Mouse (Mus musculus): ENCODE results near the gene Parp14. TPM values are rescaled to one million over a fixed set of nuclear protein-coding genes. Genes with fewer than 3 reads are reported as not detected.
A peak's percentile ranks its signal among the peaks of the same experiment; 100 is the strongest.

The Parp14 gene
- 0.38 and 0.44 TPM in 2 replicates for polyA plus RNA-seq (2015; fragmentation: Nextera tagmentation; extraction: Ambion mirVana)

- Histone ChIP-seq H3K9ac (peak within 1 kb of the TSS; percentile 67), H3K27ac (replicated peaks) (no peak within 1 kb of the TSS), H3K9me3 (no peaks in the 10 kb centered on the region), H3K36me3 (no peaks in the 10 kb centered on the region), H3K4me1 (replicated peaks) (peaks cover 15% of the 10 kb centered on the region), H3K4me3 (peak within 1 kb of the TSS; percentile 53), H3K4me2 (peak within 1 kb of the TSS; percentile 93), H3K27me3 (peaks cover 41% of the 10 kb centered on the region)
- ATAC-seq (ENCODE audit: low read depth), result 0 out of 2 replicates have a peak, but pooled peaks have one; percentile 69
- WGBS, result 2% methylated on average over 38 of the region's 38 CpGs
These were observed at the start of gene Parp14 for GRCm38 (mm10) chr16:35871048-35871851. Gene Parp14 (minus strand): TSS chr16:35871544.

DNA sequence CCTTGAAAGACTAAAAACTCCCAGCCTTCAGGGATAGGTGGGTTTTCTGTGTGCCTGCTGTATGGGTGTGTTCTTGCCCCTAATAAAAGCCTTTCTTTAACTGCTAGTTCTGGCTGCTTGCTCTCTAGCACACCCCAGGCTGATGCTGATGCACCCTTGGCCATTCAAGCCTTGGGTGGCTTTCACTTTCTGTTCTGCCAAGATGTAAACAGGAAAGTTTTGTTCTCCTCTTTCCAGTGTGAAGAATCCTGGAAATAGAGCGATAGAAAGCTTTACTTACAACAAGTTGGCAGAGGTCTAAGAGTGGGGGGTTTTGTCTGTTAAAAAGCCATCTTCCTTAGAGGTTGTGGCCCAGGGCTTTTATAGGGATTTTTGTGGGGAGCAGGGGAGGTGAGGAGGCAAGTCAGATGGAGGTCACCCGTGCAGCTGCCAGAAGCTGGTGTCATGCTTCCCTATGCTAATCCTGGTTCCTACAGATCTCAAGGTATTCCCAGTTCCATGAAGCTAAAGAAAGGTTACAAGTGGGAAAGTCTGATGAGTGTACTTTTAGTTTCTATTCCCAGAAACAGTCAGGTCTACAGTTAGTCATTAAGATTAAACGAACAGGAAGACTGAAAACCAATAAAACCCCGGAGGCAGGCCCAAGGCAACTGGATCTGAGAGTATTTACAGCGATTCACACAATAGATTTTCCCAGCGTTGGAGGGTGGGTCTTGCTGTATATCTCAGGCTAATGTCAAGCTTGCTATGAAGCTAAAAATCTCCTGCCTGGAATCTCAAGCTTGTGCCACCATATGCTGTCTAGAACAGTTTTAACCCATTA is 47.6 kb upstream of the Parp14 start:
- H3K4me2 ChIP-seq, result no peak overlapping the region
- 78% methylated on average over 6 of the region's 6 CpGs for WGBS
- H3K9ac ChIP-seq, result no peak overlapping the region
- no peaks in the 10 kb centered on the region for H3K36me3 ChIP-seq
- no peaks in the 10 kb centered on the region for H3K9me3 ChIP-seq
- H3K27me3 ChIP-seq, result no peaks in the 10 kb centered on the region
- no peak for ATAC-seq (ENCODE audit: low read depth)
- H3K4me1 ChIP-seq (replicated peaks), result no peaks in the 10 kb centered on the region
- no peak overlapping the region for H3K27ac ChIP-seq (replicated peaks)
- no peak overlapping the region for H3K4me3 ChIP-seq

DNA sequence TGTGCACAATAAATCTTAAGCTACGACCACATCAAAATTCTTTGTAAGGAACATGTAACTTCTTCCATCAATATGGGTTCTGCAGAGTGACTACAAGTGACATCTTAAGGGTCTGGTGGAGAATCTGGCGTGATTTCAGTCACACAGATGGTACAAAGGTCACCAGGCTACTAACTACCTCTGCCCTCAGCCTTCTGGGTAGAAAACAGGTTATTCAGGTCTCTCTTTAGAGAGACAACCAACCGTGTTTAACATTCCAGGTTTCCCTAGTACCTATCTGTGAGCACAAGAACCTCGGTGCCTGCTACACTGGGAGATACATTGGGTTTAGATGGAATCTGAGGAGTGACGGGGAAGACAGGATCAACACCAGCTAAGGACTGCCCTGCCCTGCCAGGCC is 43.0 kb upstream of the Parp14 start:
- Histone ChIP-seq H3K27ac (replicated peaks) (no peak overlapping the region), H3K4me1 (replicated peaks) (no peaks in the 10 kb centered on the region), H3K4me3 (no peak overlapping the region), H3K9me3 (no peaks in the 10 kb centered on the region), H3K4me2 (no peak overlapping the region), H3K36me3 (no peaks in the 10 kb centered on the region), H3K27me3 (no peaks in the 10 kb centered on the region), H3K9ac (no peak overlapping the region)
- 79% methylated on average over 5 of the region's 5 CpGs for WGBS
- no peak for ATAC-seq (ENCODE audit: low read depth)

DNA sequence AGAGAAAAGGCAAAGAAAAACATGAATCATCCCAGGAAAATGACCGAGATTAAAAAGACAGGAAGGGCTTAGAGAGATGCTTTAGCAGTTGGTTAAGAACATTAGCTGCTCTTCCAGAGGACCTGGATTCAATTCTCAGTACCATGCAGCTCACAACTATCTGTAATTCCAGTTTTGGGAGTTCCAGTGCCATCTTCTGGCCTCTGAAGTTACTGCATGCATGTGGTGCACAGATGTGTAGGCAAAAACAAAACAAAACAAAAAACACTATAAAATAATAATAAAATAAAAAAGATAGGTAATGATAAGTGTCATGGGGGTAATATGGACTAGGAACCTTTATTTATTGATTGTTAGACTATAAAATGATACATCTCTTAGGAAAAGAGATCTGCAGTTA is 42.2 kb upstream of the Parp14 start:
- Histone ChIP-seq H3K4me2 (no peak overlapping the region), H3K27me3 (no peaks in the 10 kb centered on the region), H3K27ac (replicated peaks) (no peak overlapping the region), H3K9me3 (peaks cover 4% of the 10 kb centered on the region; the same call in 1 of the 2 replicates), H3K9ac (no peak overlapping the region), H3K36me3 (no peaks in the 10 kb centered on the region), H3K4me3 (no peak overlapping the region), H3K4me1 (replicated peaks) (no peaks in the 10 kb centered on the region)
- WGBS, result 78% methylated on average over 1 of the region's 1 CpGs
- ATAC-seq (ENCODE audit: low read depth), result no peak

DNA sequence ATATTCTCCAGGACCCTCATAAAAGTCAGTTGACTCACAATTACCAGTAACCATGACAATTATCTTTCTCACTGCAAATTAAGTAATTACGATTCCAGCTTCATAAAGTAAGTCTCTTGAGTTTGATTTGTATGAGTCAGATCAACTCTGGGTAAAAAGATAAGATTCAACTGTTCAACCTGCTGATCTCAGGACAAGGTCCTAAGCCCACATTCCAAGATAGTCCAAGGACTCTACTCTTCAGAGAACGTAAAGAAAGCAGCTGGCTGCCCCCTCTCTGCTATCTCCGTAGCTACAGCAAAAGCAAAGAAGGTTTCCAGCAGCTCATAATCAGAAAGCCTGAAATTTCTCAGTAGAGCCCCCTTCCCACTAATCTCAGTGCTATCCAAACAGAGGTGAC is 40.1 kb upstream of the Parp14 start:
- Histone ChIP-seq H3K9ac (no peak overlapping the region), H3K4me2 (no peak overlapping the region), H3K27me3 (no peaks in the 10 kb centered on the region), H3K4me3 (no peak overlapping the region), H3K27ac (replicated peaks) (no peak overlapping the region), H3K4me1 (replicated peaks) (no peaks in the 10 kb centered on the region), H3K9me3 (peaks cover 4% of the 10 kb centered on the region; the same call in 1 of the 2 replicates), H3K36me3 (no peaks in the 10 kb centered on the region)
- no peak for ATAC-seq (ENCODE audit: low read depth)
- 75% methylated on average over 3 of the region's 3 CpGs for WGBS

DNA sequence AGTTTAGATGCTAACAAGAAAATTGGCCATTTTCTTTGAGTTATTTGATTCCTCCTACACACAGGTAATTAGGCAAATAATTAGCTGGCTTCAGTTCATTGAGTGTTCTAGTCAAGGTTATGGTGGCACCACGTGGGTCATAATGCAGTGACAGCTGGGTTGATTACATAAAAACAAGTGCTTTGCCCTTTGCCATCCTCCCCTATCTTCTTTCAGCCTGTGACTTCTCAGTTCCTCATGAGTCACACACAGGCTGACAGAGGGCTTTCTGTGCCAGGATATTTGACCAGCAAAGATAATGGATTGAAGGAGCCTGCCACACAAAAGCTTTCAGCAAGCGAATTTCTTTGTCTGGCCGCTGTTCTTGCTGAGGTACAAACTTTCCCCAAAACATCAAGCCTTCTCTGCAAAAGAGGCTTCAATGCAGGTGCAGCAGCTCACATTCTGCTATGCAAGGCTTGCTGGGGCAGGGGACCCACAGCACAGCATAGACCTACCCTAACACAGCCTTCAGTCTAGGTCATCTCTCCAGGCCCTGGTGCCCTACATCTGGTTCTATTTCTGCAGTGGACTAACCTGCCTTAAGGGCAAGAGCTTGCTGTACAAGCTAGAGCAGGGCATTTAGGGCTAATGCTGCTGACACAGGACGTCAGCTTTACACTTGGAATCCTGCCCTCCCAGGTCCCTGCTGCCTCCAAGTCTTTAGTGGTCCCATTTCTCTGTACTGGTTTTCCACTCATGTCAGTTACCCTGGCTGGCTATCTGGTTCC is 36.3 kb upstream of the Parp14 start:
- no peak for ATAC-seq (ENCODE audit: low read depth)
- Histone ChIP-seq H3K9ac (no peak overlapping the region), H3K4me3 (no peak overlapping the region), H3K4me2 (no peak overlapping the region), H3K9me3 (peaks cover 4% of the 10 kb centered on the region; the same call in 1 of the 2 replicates), H3K36me3 (no peaks in the 10 kb centered on the region), H3K27ac (replicated peaks) (no peak overlapping the region), H3K4me1 (replicated peaks) (no peaks in the 10 kb centered on the region), H3K27me3 (no peaks in the 10 kb centered on the region)
- 55% methylated on average over 4 of the region's 4 CpGs for WGBS

DNA sequence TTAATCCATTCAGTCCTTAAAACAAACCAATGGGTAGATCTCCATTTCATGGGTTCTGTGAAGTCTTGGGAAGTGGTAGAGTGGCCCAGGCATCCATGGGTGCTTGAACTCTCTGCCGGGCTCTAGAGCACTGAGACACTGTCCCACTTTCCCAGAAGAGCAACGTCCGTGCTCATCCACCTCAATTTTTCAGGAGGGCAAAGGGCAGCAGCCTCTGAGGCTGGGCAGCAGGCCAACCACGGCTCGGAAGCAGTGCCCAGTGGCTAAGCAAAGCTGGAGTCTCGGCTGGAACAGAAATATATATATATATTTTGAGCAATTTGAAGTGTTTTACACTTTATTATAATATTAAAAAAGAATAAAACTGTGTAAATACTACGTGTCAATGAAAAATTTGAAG is 35.5 kb upstream of the Parp14 start:
- Histone ChIP-seq H3K9me3 (peaks cover 4% of the 10 kb centered on the region; the same call in 1 of the 2 replicates), H3K27me3 (no peaks in the 10 kb centered on the region), H3K9ac (no peak overlapping the region), H3K36me3 (no peaks in the 10 kb centered on the region), H3K4me1 (replicated peaks) (no peaks in the 10 kb centered on the region), H3K27ac (replicated peaks) (no peak overlapping the region), H3K4me3 (no peak overlapping the region), H3K4me2 (no peak overlapping the region)
- ATAC-seq (ENCODE audit: low read depth), result no peak
- WGBS, result 85% methylated on average over 7 of the region's 7 CpGs

DNA sequence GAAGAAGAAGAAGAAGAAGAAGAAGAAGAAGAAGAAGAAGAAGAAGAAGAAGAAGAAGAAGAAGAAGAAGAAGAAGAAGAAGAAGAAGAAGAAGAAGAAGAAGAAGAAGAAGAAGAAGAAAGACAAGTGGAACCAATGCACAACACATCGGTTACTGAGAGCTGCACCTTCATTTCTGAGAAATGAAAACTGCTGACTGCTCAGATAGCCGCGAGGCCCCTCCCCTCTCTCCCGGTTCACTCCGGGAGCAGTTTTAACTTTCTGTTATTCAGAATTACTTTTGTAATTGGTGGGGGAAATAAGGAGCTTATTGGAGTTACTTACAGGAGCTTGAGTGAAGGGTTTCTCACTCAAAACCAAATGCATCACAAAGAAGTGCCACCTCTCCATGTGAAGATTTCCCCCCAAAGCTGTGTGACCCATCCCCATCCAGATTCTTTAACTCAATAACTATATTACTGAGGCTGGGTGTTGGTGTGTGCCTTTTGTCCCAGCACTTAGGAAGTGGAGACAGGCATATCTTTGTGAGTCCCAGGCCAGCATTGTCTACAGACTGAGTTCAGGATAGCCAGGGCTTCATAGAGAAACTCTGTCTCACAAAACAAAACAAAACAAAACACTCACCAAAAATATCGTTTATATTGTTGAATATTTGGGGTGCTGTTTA is 34.6 kb upstream of the Parp14 start:
- no peaks in the 10 kb centered on the region for H3K36me3 ChIP-seq
- H3K27me3 ChIP-seq, result no peaks in the 10 kb centered on the region
- H3K27ac ChIP-seq (replicated peaks), result no peak overlapping the region
- no peak overlapping the region for H3K9ac ChIP-seq
- H3K4me3 ChIP-seq, result no peak overlapping the region
- H3K4me2 ChIP-seq, result no peak overlapping the region
- peaks cover 4% of the 10 kb centered on the region; the same call in 1 of the 2 replicates for H3K9me3 ChIP-seq
- WGBS, result 87% methylated on average over 6 of the region's 6 CpGs
- no peaks in the 10 kb centered on the region for H3K4me1 ChIP-seq (replicated peaks)
- no peak for ATAC-seq (ENCODE audit: low read depth)

- no peak overlapping the region for H3K9ac ChIP-seq
- peaks cover 4% of the 10 kb centered on the region; the same call in 1 of the 2 replicates for H3K9me3 ChIP-seq
- no peak overlapping the region for H3K4me3 ChIP-seq
- no peak for ATAC-seq (ENCODE audit: low read depth)
- WGBS, result 92% methylated on average over 3 of the region's 3 CpGs
- H3K36me3 ChIP-seq, result no peaks in the 10 kb centered on the region
- H3K27me3 ChIP-seq, result no peaks in the 10 kb centered on the region
- no peaks in the 10 kb centered on the region for H3K4me1 ChIP-seq (replicated peaks)
- H3K4me2 ChIP-seq, result no peak overlapping the region
- H3K27ac ChIP-seq (replicated peaks), result no peak overlapping the region
These were observed 34.0 kb upstream of the Parp14 start for GRCm38 (mm10) chr16:35905355-35905754.

GRCm38 (mm10) chr16:35904121-35904736 is 32.9 kb upstream of the Parp14 start:
- Histone ChIP-seq H3K27ac (replicated peaks) (no peak overlapping the region), H3K9ac (no peak overlapping the region), H3K36me3 (no peaks in the 10 kb centered on the region), H3K9me3 (peaks cover 4% of the 10 kb centered on the region; the same call in 1 of the 2 replicates), H3K4me1 (replicated peaks) (no peaks in the 10 kb centered on the region), H3K27me3 (no peaks in the 10 kb centered on the region), H3K4me2 (no peak overlapping the region), H3K4me3 (no peak overlapping the region)
- 55% methylated on average over 4 of the region's 4 CpGs for WGBS
- no peak for ATAC-seq (ENCODE audit: low read depth)

DNA sequence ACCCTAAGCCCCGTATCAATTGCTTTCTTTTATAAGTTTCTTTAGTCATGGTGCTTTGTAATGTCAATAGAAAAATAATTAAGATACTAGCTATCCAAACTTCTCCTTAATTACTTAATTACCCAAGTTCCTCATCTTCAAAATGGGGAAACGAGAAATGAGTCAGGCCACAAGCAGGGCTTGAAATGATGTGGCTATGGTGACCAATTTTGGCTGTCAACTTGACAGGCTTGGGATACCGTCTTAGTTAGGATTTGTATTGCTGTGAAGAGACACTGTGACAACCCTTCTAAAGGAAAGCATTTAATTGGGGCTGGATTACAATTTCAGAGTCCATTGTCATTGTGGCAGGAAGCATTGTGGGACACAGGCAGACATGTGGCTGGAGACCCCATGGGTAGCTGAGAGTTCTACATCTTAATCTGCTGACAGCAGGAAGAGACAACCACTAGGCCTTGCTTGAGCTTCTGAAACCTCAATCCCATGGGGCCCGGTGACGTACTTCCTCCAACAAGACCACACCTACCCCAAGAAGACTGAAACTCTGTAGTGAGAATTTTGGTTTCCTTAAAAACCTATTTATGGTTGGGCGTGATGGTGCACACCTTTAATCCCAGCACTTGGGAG is 31.8 kb upstream of the Parp14 start:
- ATAC-seq (ENCODE audit: low read depth), result no peak
- Histone ChIP-seq H3K27ac (replicated peaks) (no peak overlapping the region), H3K4me3 (no peak overlapping the region), H3K36me3 (no peaks in the 10 kb centered on the region), H3K9ac (no peak overlapping the region), H3K27me3 (no peaks in the 10 kb centered on the region), H3K4me1 (replicated peaks) (no peaks in the 10 kb centered on the region), H3K9me3 (no peaks in the 10 kb centered on the region), H3K4me2 (no peak overlapping the region)
- 91% methylated on average over 6 of the region's 6 CpGs for WGBS
